Mouse (Mus musculus) layer of hippocampus, postnatal 25 days (tissue): ENCODE results near the gene Phf19. TPM values are rescaled to one million over a fixed set of nuclear protein-coding genes. Genes with fewer than 3 reads are reported as not detected.

Source experiments
- DNase-seq, 2 experiments: peaks; one replicate each; pipeline ENCODE4 v3.0.0; 2022; ENCODE audit warnings: mixed read lengths in 2 of 2, low spot score in 1 of 2; ENCODE audit errors: extremely low spot score in 1 of 2
- total RNA-seq, 2 experiments: library from RNA; stranded (reverse); gene quantifications; 2 replicates each; pipeline ENCODE4 v1.2.3; 2021

Phf19 gene
- total RNA-seq, 2 experiments from 2014 or later: 0.76 to 1.7 TPM

DNA sequence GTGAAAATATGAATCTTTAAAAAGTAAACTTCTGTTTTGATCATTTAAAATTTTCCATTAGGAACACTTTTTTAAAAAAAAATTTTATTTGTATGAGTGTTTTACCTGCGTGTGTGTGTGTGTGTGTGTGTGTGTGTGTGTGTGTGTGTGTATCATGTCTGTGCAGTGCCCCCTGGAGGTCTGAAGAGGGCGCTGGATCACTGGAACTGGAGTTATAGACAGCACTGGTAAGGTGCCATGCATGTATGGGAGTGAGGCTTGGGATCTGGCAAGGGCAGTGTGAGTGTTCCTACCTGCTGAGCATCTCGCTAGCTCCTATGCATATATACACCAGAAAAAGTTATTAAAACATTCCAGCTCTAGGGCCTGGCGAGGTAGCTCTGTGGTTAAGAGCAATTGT lies 12.1 kb downstream of the Phf19 start:
- no peak for DNase-seq

GRCm38 (mm10) chr2:34900412-34900811 lies 13.4 kb downstream of the Phf19 start:
- DNase-seq: no peak

DNA sequence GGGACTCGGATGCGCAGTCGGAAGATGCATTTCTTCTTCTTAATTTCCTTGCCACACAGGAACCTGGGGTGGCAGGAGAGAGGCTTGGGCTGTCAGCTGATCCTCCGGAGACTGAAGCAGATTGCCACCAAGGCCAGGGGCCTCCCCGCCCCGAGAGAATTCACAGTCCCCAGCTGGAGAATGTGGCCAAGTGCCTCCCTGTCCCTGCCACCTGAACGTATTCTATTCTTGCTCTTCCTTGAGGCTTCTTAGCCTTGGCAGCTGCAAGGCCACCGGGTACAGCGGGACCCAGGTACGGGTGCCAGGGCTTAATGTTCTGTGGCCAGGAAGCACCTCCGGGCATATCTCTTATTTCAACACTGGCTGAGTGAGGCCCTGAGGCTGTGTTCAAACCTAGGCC lies 14.1 kb downstream of the Phf19 start:
- no peak for DNase-seq

DNA sequence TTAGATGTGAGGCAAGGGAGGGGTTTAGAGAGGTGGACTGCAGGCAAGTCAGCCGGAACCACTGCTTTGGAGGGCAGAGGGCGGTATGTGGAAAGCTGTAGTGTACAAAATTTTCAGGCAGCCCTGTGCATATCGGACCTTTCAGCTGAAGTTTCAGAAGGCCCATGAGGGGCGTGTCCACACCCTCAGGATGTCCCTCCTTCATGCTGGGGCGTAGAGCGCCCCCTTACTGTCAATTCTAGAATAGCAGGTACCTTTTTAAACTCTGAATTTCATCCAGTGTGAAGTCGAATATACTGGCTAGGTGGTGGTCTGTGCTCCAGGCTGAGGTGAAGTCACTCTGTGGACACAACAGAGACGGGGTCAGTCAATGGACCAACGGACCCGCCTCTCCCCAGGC lies 16.0 kb downstream of the Phf19 start:
- DNase-seq: no peak

- DNase-seq: no peak
Measured at GRCm38 (mm10) chr2:34896821-34897460, 16.9 kb downstream of the Phf19 start.

- no peak for DNase-seq
Measured at GRCm38 (mm10) chr2:34895503-34896113, 18.2 kb downstream of the Phf19 start.

DNA sequence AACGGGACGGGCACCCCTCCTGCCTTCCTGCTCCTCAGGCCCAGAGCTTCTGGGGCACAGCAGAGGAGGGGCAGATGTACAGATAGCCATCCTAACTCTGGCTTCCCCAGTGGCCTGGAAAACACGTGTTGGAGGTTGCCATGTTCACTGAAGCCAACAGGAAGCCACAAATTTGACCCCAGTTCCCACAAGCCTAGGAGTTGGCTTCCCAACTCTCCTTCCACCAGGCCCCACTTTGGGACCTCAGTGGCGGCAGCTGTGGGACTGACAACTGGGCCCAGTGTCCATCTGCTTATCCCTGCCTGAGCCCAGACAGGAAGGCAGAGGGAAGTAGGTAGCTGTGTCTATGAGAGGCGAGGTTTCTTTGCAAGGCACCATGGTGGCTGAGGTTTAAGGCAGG lies 19.9 kb downstream of the Phf19 start:
- DNase-seq: no peak

DNA sequence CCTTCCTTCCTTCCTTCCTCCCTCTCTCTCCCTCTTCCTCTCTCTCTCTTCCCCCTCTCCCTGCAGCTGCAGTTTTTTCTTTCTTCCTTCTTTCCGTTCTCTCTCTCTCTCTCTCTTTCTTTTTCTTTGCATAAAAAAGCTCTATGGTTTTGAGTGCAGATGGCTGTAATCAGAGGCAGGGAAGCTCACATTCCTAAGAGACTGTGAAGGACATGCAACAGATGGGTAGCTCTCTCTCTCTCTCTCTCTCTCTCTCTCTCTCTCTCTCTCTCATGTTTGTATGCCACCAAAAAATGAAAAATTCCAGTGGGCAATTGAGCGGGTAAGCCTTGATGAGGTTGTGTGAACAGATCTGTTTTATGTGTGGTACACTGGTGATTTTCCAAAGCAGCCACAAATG lies 29.6 kb downstream of the Phf19 start:
- DNase-seq: no peak

DNA sequence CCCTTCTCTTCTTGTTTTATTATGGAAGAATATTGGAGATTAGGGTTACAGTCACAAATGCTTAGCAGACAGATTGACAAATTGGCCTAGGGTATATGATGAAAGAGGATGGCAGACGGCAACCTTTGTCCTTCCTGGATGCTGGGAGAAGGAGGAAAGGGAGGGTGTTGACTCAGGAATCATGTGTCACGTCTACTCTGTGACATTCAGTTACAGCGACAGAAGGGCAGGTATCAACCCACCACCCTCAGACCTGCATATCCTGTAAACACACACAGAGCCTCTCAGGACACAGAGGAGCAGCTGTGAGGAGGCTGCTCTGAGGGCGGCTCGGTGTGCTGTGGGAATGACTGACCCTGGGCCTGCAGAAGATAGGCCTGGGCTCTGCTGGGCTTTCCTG lies 30.6 kb downstream of the Phf19 start:
- no peak for DNase-seq

- no peak for DNase-seq
Measured at GRCm38 (mm10) chr2:34882757-34883156, 31.1 kb downstream of the Phf19 start.

DNA sequence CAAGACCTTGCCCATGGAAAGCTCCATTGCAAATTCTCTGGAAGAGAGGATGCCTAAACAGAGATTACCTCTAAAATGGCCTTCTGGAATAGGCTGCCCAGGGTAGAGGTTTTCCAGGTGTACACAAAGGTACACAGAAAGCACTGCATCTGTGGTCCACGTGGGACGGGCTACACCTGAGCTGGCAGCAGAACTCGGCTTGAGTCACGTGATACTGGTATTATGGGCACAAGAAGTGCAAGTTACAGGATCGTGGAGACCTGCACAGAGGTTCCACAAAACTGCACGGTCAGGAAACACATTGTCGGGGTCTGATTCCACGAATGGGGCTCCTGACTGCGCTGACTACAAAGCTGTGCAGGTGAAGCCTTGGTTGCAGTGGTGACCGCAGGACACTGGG lies 33.8 kb downstream of the Phf19 start:
- DNase-seq: no peak

- DNase-seq: no peak
Measured at GRCm38 (mm10) chr2:34874816-34875345, 38.9 kb downstream of the Phf19 start, which contains the start of gene Psmd5. Gene Psmd5, minus strand, starts transcription at chr2:34874968.

DNA sequence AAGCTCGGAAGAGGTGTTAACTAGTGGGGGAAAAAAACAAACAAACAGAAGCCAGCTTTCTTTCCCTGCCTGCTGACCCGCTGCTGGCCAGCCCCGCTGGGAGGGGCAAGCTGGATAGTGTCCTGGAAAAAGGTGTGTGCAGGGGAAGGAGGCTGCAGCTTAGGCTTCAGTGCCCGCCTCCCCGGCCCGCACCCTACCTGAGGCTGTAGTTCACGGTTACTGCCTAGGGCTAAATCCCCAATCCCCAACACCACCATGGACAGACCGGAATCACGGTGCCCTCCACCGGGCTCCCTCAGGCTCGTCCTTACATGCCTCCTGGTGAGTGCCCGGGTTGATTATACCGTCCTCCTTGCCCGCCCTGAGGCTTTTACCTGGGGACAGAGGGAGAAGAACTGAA lies 39.6 kb downstream of the Phf19 start, which contains the start of gene Cutal:
Gene Cutal, plus strand, starts transcription at position 126 of the 400 bp plus-strand sequence.
- no peak for DNase-seq

DNA sequence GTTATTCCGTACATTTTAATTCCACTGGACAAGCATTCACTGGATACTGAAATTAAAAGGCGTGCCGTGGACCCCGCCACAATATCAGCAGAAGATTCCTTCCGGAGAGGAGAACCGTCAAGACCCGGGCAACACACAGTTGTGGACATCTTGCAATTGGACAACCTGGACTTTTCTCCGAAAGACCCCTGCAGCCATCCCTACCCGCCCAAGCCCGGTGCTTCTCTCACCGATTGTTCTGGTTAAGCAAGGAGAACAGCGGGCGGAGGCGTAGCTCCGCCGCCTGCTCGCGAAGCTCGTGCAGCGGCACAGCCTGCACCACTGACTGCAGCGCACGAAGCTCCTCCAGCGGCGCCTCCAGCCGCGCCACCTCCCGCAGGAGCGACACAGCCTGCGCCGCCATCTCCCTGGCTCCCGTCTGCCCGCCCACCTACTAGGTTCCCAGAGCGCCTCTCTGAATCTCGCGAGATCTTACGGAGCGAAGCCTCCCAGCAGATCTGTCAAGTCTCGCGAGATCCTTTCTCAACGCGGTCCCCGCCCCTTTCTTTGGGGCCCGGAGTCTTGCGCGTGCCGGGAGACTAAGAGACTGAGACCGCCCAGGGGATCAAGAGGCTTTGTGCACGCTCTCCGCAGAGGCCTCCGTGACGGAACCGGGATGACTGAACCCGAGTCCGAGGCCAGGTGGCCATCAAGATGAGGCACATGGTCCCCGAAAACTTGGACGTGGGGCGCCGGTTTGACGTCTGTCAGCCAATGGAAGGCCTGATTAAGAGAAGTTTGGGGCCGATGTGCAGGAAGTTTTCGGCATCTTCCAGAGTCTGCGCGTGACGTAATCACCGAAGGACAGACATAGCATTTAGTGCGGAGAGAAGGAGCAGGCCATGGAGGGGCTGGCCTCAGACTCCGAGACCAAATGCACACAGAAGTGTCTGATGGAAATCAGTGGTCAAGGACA lies 43.0 kb downstream of the Phf19 start:
- DNase-seq: peak; percentile 68 to 83

- no peak for DNase-seq
Measured at GRCm38 (mm10) chr2:34869680-34870079, 44.1 kb downstream of the Phf19 start.

- no peak for DNase-seq
Measured at GRCm38 (mm10) chr2:34857728-34858127, 56.1 kb downstream of the Phf19 start.

- DNase-seq: no peak
Measured at GRCm38 (mm10) chr2:34855265-34855664, 58.6 kb downstream of the Phf19 start.

DNA sequence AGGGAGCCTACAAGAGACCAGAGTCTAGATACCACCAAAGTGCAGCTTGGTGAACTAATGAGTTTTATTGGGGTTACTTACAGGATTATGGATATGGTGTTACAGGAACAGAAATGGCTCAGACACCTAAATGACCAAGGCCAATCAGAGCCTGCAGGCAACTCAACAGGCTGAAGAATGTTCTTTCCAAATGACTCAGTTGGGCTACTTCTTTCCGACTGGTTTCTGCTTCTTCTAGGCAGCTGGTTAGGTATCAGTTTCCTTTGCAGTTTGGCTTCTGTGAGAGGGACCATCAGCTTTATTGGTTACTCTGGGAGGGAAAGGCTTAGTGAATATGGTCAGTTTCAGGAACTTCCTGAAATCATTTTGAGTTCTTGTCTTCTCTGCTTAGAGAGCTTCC lies 66.1 kb downstream of the Phf19 start:
- DNase-seq: no peak
